Mouse (Mus musculus): ENCODE results near the gene Tmem135. TPM values are rescaled to one million over a fixed set of nuclear protein-coding genes. Genes with fewer than 3 reads are reported as not detected.

The Tmem135 gene
- polyA plus RNA-seq, 1 experiment from 2014 or later = 35.7 TPM

GRCm38 (mm10) chr7:89391281-89391680 lies 12.7 kb downstream of the Tmem135 start:
- Histone ChIP-seq H3K27me3 (ENCODE audit: control insufficient read depth, insufficient read depth, low read length) (no peaks in the 10 kb centered on the region), H3K4me2 (replicated peaks; ENCODE audit: low read depth, low read length) (no peak overlapping the region), H3K36me3 (ENCODE audit: control insufficient read depth, insufficient read depth, low read length) (no peaks in the 10 kb centered on the region), H3K27ac (ENCODE audit: low read length) (no peak overlapping the region), H3K9ac (replicated peaks; ENCODE audit: low read depth, low read length) (no peak overlapping the region), H3K4me3 (ENCODE audit: low read depth, low read length) (no peak overlapping the region), H3K4me1 (ENCODE audit: control insufficient read depth, insufficient read depth, low read length) (peaks cover 19% of the 10 kb centered on the region), H3K9me3 (ENCODE audit: control insufficient read depth, low read depth, low read length) (no peaks in the 10 kb centered on the region)
- 85% methylated on average over 3 of the region's 3 CpGs for WGBS
- no peak for ATAC-seq (ENCODE audit: insufficient number of reproducible peaks, insufficient read depth, low FRiP score, low read depth)

GRCm38 (mm10) chr7:89390660-89391059 lies 13.4 kb downstream of the Tmem135 start:
- Histone ChIP-seq H3K9ac (replicated peaks; ENCODE audit: low read depth, low read length) (no peak overlapping the region), H3K9me3 (ENCODE audit: control insufficient read depth, low read depth, low read length) (no peaks in the 10 kb centered on the region), H3K4me1 (ENCODE audit: control insufficient read depth, insufficient read depth, low read length) (peaks cover 20% of the 10 kb centered on the region), H3K4me3 (ENCODE audit: low read depth, low read length) (no peak overlapping the region), H3K27ac (ENCODE audit: low read length) (no peak overlapping the region), H3K27me3 (ENCODE audit: control insufficient read depth, insufficient read depth, low read length) (no peaks in the 10 kb centered on the region), H3K36me3 (ENCODE audit: control insufficient read depth, insufficient read depth, low read length) (no peaks in the 10 kb centered on the region), H3K4me2 (replicated peaks; ENCODE audit: low read depth, low read length) (no peak overlapping the region)
- WGBS = 65% methylated on average over 2 of the region's 2 CpGs
- ATAC-seq (ENCODE audit: insufficient number of reproducible peaks, insufficient read depth, low FRiP score, low read depth) = no peak

GRCm38 (mm10) chr7:89388981-89389380 lies 15.0 kb downstream of the Tmem135 start:
- H3K36me3 ChIP-seq (ENCODE audit: control insufficient read depth, insufficient read depth, low read length) = no peaks in the 10 kb centered on the region
- H3K27me3 ChIP-seq (ENCODE audit: control insufficient read depth, insufficient read depth, low read length) = no peaks in the 10 kb centered on the region
- ATAC-seq (ENCODE audit: insufficient number of reproducible peaks, insufficient read depth, low FRiP score, low read depth) = no peak
- H3K4me2 ChIP-seq (replicated peaks; ENCODE audit: low read depth, low read length) = no peak overlapping the region
- 29% methylated on average over 3 of the region's 3 CpGs for WGBS
- H3K27ac ChIP-seq (ENCODE audit: low read length) = no peak overlapping the region; the same call in 1 of the 2 replicates
- H3K4me1 ChIP-seq (ENCODE audit: control insufficient read depth, insufficient read depth, low read length) = peaks cover 23% of the 10 kb centered on the region
- no peaks in the 10 kb centered on the region for H3K9me3 ChIP-seq (ENCODE audit: control insufficient read depth, low read depth, low read length)
- H3K4me3 ChIP-seq (ENCODE audit: low read depth, low read length) = no peak overlapping the region
- H3K9ac ChIP-seq (replicated peaks; ENCODE audit: low read depth, low read length) = no peak overlapping the region

- no peaks in the 10 kb centered on the region for H3K9me3 ChIP-seq (ENCODE audit: control insufficient read depth, low read depth, low read length)
- ATAC-seq (ENCODE audit: insufficient number of reproducible peaks, insufficient read depth, low FRiP score, low read depth) = no peak
These were observed 21.1 kb downstream of the Tmem135 start for GRCm38 (mm10) chr7:89382892-89383291.

GRCm38 (mm10) chr7:89380935-89381705 lies 22.9 kb downstream of the Tmem135 start:
- H3K4me2 ChIP-seq (replicated peaks; ENCODE audit: low read depth, low read length) = no peak overlapping the region
- H3K27ac ChIP-seq (ENCODE audit: low read length) = peak overlapping the region; percentile 44
- H3K27me3 ChIP-seq (ENCODE audit: control insufficient read depth, insufficient read depth, low read length) = no peaks in the 10 kb centered on the region
- peaks cover 7% of the 10 kb centered on the region; the same call in 1 of the 2 replicates for H3K4me1 ChIP-seq (ENCODE audit: control insufficient read depth, insufficient read depth, low read length)
- H3K4me3 ChIP-seq (ENCODE audit: low read depth, low read length) = no peak overlapping the region
- ATAC-seq (ENCODE audit: insufficient number of reproducible peaks, insufficient read depth, low FRiP score, low read depth) = no peak
- no peaks in the 10 kb centered on the region for H3K9me3 ChIP-seq (ENCODE audit: control insufficient read depth, low read depth, low read length)
- no peaks in the 10 kb centered on the region for H3K36me3 ChIP-seq (ENCODE audit: control insufficient read depth, insufficient read depth, low read length)
- no peak overlapping the region for H3K9ac ChIP-seq (replicated peaks; ENCODE audit: low read depth, low read length)
- WGBS = 41% methylated on average over 7 of the region's 7 CpGs

More at GRCm38 (mm10) chr7:89382892-89383291, 21.1 kb downstream of the Tmem135 start:
- no peak overlapping the region for H3K9ac ChIP-seq (replicated peaks; ENCODE audit: low read depth, low read length)
- 93% methylated on average over 3 of the region's 3 CpGs for WGBS
- peaks cover 17% of the 10 kb centered on the region for H3K4me1 ChIP-seq (ENCODE audit: control insufficient read depth, insufficient read depth, low read length)
- no peak overlapping the region for H3K4me3 ChIP-seq (ENCODE audit: low read depth, low read length)
- H3K27ac ChIP-seq (ENCODE audit: low read length) = no peak overlapping the region
- H3K4me2 ChIP-seq (replicated peaks; ENCODE audit: low read depth, low read length) = no peak overlapping the region
- no peaks in the 10 kb centered on the region for H3K27me3 ChIP-seq (ENCODE audit: control insufficient read depth, insufficient read depth, low read length)
- no peaks in the 10 kb centered on the region for H3K36me3 ChIP-seq (ENCODE audit: control insufficient read depth, insufficient read depth, low read length)

GRCm38 (mm10) chr7:89371623-89372295 lies 32.3 kb downstream of the Tmem135 start:
- no peaks in the 10 kb centered on the region for H3K36me3 ChIP-seq (ENCODE audit: control insufficient read depth, insufficient read depth, low read length)
- H3K4me1 ChIP-seq (ENCODE audit: control insufficient read depth, insufficient read depth, low read length) = peaks cover 14% of the 10 kb centered on the region
- H3K9me3 ChIP-seq (ENCODE audit: control insufficient read depth, low read depth, low read length) = no peaks in the 10 kb centered on the region
- no peak overlapping the region for H3K4me3 ChIP-seq (ENCODE audit: low read depth, low read length)
- 45% methylated on average over 6 of the region's 6 CpGs for WGBS
- H3K9ac ChIP-seq (replicated peaks; ENCODE audit: low read depth, low read length) = no peak overlapping the region
- no peak overlapping the region for H3K27ac ChIP-seq (ENCODE audit: low read length)
- no peak overlapping the region for H3K4me2 ChIP-seq (replicated peaks; ENCODE audit: low read depth, low read length)
- no peaks in the 10 kb centered on the region for H3K27me3 ChIP-seq (ENCODE audit: control insufficient read depth, insufficient read depth, low read length)
- ATAC-seq (ENCODE audit: insufficient number of reproducible peaks, insufficient read depth, low FRiP score, low read depth) = no peak

GRCm38 (mm10) chr7:89370917-89371316 lies 33.1 kb downstream of the Tmem135 start:
- no peak for ATAC-seq (ENCODE audit: insufficient number of reproducible peaks, insufficient read depth, low FRiP score, low read depth)
- 14% methylated on average over 1 of the region's 1 CpGs for WGBS

GRCm38 (mm10) chr7:89370086-89370485 lies 33.9 kb downstream of the Tmem135 start:
- peaks cover 14% of the 10 kb centered on the region for H3K4me1 ChIP-seq (ENCODE audit: control insufficient read depth, insufficient read depth, low read length)
- H3K27me3 ChIP-seq (ENCODE audit: control insufficient read depth, insufficient read depth, low read length) = no peaks in the 10 kb centered on the region
- H3K9ac ChIP-seq (replicated peaks; ENCODE audit: low read depth, low read length) = no peak overlapping the region
- H3K27ac ChIP-seq (ENCODE audit: low read length) = no peak overlapping the region
- no peaks in the 10 kb centered on the region for H3K9me3 ChIP-seq (ENCODE audit: control insufficient read depth, low read depth, low read length)
- no peak overlapping the region for H3K4me2 ChIP-seq (replicated peaks; ENCODE audit: low read depth, low read length)
- H3K36me3 ChIP-seq (ENCODE audit: control insufficient read depth, insufficient read depth, low read length) = no peaks in the 10 kb centered on the region
- H3K4me3 ChIP-seq (ENCODE audit: low read depth, low read length) = no peak overlapping the region
- no peak for ATAC-seq (ENCODE audit: insufficient number of reproducible peaks, insufficient read depth, low FRiP score, low read depth)
- WGBS = 82% methylated on average over 1 of the region's 1 CpGs

More at GRCm38 (mm10) chr7:89370917-89371316, 33.1 kb downstream of the Tmem135 start:
- H3K27ac ChIP-seq (ENCODE audit: low read length) = no peak overlapping the region
- H3K9ac ChIP-seq (replicated peaks; ENCODE audit: low read depth, low read length) = no peak overlapping the region
- H3K36me3 ChIP-seq (ENCODE audit: control insufficient read depth, insufficient read depth, low read length) = no peaks in the 10 kb centered on the region
- no peaks in the 10 kb centered on the region for H3K27me3 ChIP-seq (ENCODE audit: control insufficient read depth, insufficient read depth, low read length)
- H3K4me1 ChIP-seq (ENCODE audit: control insufficient read depth, insufficient read depth, low read length) = peaks cover 14% of the 10 kb centered on the region
- no peaks in the 10 kb centered on the region for H3K9me3 ChIP-seq (ENCODE audit: control insufficient read depth, low read depth, low read length)
- H3K4me3 ChIP-seq (ENCODE audit: low read depth, low read length) = no peak overlapping the region
- no peak overlapping the region for H3K4me2 ChIP-seq (replicated peaks; ENCODE audit: low read depth, low read length)

Measured in stomach, embryonic 14.5 days (tissue).